Mouse (Mus musculus) heart, embryonic 13.5 days (tissue): ENCODE results near the gene Tardbp. TPM values are rescaled to one million over a fixed set of nuclear protein-coding genes. Genes with fewer than 3 reads are reported as not detected.

Source experiments
- ATAC-seq: fragments of 200-750 bp; cut with Nextera tagmentation; 2 replicates; pipeline ENCODE4 v1.8.0; 2017; ENCODE audit warnings: moderate TSS enrichment; ENCODE audit not compliant: insufficient number of reproducible peaks, low FRiP score, low TSS enrichment; ENCODE audit errors: extremely low read depth
- H3K27ac ChIP-seq: fragments of 300-500 bp; sonication (generic); replicated peaks from 2 replicates; pipeline ENCODE4 v1.5.1; 2015; ENCODE audit warnings: moderate library complexity, mild to moderate bottlenecking, inconsistent platforms
- H3K27me3 ChIP-seq: fragments of 300-500 bp; sonication (generic); replicated peaks from 2 replicates; pipeline ENCODE4 v1.6.1; 2015; ENCODE audit warnings: mild to moderate bottlenecking, inconsistent platforms
- H3K36me3 ChIP-seq: fragments of 300-500 bp; sonication (generic); 2 replicates; pipeline ENCODE4 v1.6.1; 2015; ENCODE audit warnings: mild to moderate bottlenecking, inconsistent platforms
- H3K4me1 ChIP-seq: fragments of 300-500 bp; sonication (generic); 2 replicates; pipeline ENCODE4 v1.6.1; 2015; ENCODE audit warnings: inconsistent platforms
- H3K4me2 ChIP-seq: fragments of 300-500 bp; sonication (generic); 2 replicates; pipeline ENCODE4 v1.6.1; 2015; ENCODE audit warnings: inconsistent platforms, mild to moderate bottlenecking, moderate library complexity
- H3K4me3 ChIP-seq: fragments of 300-500 bp; sonication (generic); 2 replicates; pipeline ENCODE4 v1.5.1; 2015; ENCODE audit warnings: moderate library complexity, mild to moderate bottlenecking, inconsistent platforms
- H3K9ac ChIP-seq: fragments of 300-500 bp; sonication (generic); 2 replicates; pipeline ENCODE4 v1.6.1; 2015; ENCODE audit warnings: inconsistent platforms, mild to moderate bottlenecking, moderate library complexity
- H3K9me3 ChIP-seq: fragments of 300-500 bp; sonication (generic); 2 replicates; pipeline ENCODE4 v1.6.1; 2016; ENCODE audit warnings: inconsistent platforms
- WGBS: fragments of 180-500 bp; shearing (Covaris S2); methylation state at CpG from one replicate; pipeline ENCODE4 v1.1.7; 2015; ENCODE audit warnings: mixed read lengths; 5-methylcytosine and 5-hydroxymethylcytosine counted together
- polyA plus RNA-seq: library from polyadenylated mRNA; unstranded; fragments of >200 nt; fragmentation: Nextera tagmentation; extraction: Ambion mirVana; gene quantifications from 2 replicates; pipeline ENCODE4 v1.2.1, GENCODE M21; 2015

The Tardbp gene
- polyA plus RNA-seq, 1 experiment from 2014 or later: 170 TPM

DNA sequence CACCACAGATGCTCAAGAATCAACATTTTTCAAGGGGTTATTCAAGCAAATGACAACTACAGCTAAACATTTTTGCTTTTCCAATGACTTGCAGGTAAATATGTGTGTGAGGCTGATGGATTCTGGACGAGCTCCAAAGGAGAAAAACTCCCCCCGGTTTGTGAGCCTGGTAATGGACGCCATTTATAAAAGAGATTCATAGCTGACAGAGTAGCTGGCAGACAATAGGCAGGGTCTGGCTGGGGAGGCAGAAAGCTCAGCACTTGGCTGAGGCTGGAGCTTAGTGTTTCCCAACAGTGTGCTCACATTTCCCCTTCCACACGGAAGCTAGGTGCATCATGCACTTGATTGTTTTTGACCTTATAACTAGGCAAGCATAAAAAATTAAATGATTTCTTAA is 14.3 kb downstream of the Tardbp start:
- Histone ChIP-seq H3K4me2 (no peak overlapping the region), H3K9me3 (no peaks in the 10 kb centered on the region), H3K27ac (no peak overlapping the region), H3K4me3 (no peak overlapping the region), H3K4me1 (peaks cover 24% of the 10 kb centered on the region), H3K36me3 (peaks cover 77% of the 10 kb centered on the region), H3K27me3 (no peaks in the 10 kb centered on the region), H3K9ac (no peak overlapping the region)
- no peak for ATAC-seq
- WGBS: 62% methylated on average over 4 of the region's 4 CpGs

DNA sequence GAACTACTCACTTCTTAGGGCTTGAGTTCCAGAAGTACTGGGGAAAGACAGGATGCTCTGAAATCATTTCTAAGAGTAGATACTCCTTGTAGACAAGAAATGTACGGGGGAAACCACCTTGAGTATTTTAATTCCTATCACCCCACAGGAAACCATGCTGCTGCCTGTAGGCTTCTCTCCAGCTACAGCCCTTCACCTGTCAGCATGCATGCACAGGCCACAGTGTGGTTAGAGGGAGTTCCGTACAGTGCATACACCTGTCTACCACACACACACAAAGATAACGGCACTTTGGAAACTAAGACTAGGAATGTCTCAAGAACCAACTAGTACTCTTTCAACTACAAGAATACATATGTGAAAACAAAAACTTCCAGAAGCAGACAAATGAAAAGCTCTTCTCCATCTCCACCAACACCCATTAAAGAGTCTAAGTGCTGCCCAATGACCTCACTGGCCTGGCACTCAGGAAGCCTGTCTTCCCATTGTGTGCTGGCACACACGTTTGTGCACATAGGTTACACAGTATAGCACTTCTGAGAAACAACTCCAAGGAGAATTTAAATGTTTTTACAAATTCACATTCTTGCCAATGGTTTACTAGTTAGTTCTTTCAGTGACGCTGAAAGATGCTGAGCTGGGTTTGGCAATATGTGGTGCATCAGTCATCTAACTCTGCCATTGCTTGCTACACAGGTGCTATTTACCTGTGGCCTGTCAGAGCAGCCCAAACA is 16.0 kb downstream of the Tardbp start:
- Histone ChIP-seq H3K4me3 (no peak overlapping the region), H3K4me1 (peaks cover 24% of the 10 kb centered on the region), H3K9me3 (no peaks in the 10 kb centered on the region), H3K36me3 (peaks cover 64% of the 10 kb centered on the region), H3K4me2 (no peak overlapping the region), H3K9ac (0 out of 2 replicates have a peak overlapping the region, but pooled peaks have one; percentile 10), H3K27me3 (no peaks in the 10 kb centered on the region), H3K27ac (peak overlapping the region; percentile 12; the same call in 1 of the 2 replicates)
- 57% methylated on average over 5 of the region's 5 CpGs for WGBS
- ATAC-seq: no peak

DNA sequence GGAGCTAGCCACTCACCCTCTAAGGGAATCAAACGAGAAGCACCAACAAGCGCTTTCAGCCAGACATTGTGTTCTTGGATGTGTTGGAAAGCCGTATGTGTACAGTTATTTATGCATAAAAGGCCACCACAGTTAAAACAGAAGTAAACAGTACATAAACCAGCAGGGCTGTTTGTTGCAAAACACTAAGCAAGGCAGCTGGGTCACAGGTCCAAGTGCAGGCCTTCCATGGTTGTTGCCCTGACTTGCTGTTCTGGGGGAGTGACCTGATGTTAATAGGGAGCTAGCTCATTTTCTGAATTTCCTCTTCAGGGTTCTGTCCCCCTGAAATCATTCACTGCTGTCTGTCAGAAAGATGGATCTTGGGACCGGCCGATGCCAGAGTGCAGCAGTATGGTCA is 17.0 kb downstream of the Tardbp start:
- peaks cover 54% of the 10 kb centered on the region for H3K36me3 ChIP-seq
- WGBS: 83% methylated on average over 5 of the region's 5 CpGs
- ATAC-seq: no peak
- H3K4me3 ChIP-seq: no peak overlapping the region
- H3K4me1 ChIP-seq: peaks cover 24% of the 10 kb centered on the region
- no peak overlapping the region for H3K27ac ChIP-seq
- no peaks in the 10 kb centered on the region for H3K27me3 ChIP-seq
- no peak overlapping the region for H3K4me2 ChIP-seq
- H3K9ac ChIP-seq: no peak overlapping the region
- H3K9me3 ChIP-seq: no peaks in the 10 kb centered on the region

DNA sequence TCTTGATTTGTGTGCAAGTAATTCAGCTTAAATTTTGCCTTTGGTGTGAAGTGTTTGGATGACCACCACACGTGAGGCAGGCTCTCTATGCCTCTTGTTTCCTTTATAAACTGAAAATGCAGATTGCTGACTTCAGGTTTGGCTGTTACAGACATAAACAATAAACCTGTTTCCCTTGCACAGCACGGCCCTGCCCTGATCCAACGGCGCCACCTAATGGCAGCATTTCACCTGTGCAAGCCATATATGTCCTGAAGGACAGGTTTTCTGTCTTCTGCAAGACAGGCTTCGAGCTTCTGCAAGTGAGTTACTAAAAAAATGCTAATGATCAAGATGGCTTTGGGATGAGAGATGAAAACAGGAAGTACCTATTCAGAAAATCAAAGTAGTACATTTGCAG is 19.1 kb downstream of the Tardbp start:
- peaks cover 24% of the 10 kb centered on the region for H3K4me1 ChIP-seq
- peak overlapping the region; percentile 68 for H3K27ac ChIP-seq
- no peak overlapping the region for H3K4me2 ChIP-seq
- ATAC-seq: no peak
- no peaks in the 10 kb centered on the region for H3K9me3 ChIP-seq
- no peak overlapping the region for H3K4me3 ChIP-seq
- H3K9ac ChIP-seq: 0 out of 2 replicates have a peak overlapping the region, but pooled peaks have one; percentile 52
- peaks cover 36% of the 10 kb centered on the region for H3K36me3 ChIP-seq
- H3K27me3 ChIP-seq: no peaks in the 10 kb centered on the region
- WGBS: 23% methylated on average over 5 of the region's 5 CpGs

DNA sequence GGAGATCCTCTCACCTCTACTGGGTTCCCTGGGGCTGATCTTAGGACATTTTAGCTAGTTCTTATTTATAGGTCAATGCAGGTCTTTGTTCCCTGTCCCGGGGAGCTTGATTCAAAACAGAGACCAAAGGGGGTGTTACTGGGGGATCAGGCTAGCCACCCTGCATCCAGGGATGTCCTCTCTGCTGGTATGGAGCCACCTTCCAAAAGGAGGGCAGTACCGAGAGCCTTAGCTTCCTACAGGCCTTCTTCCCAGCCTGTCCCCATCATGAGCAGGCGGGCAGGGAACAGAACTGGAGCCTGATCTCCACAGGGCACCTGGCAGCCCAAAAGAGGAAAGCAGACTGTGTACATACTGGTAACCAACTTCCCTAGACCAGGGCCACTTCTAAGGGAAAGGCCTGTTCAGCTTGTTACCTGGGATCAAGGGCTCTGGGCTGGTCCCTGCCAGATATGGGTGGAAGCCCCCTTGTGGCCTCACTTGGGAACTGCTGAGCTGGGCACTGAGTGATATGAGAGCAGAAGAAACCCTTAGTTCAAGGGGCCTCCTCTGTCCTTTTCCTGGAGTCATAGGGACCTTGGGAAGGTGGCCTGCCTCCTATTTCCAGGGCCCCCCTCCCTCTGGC is 22.2 kb downstream of the Tardbp start:
- no peak overlapping the region for H3K4me3 ChIP-seq
- 89% methylated on average over 3 of the region's 3 CpGs for WGBS
- ATAC-seq: no peak

DNA sequence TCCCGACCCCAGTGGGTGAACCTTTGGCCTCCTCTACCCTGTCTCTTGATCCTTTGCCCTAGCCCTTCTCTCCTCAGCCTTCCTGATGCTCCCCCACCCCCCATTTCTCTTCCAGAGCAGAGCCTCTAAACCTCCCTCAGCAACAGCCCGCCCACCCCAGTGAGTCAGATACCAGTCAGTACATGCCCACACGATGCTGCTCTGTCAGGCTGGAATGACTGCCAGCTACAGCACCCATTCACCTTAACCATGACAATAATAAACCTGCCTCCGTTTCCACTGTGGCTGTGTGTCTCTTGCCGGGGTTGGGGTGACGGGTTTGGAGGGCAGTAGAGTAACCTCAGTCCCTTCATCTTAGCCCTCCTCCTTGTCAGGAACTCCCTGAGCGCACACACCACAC is 22.7 kb downstream of the Tardbp start:
- H3K27ac ChIP-seq: no peak overlapping the region
- no peaks in the 10 kb centered on the region for H3K27me3 ChIP-seq
- H3K9ac ChIP-seq: no peak overlapping the region
- H3K4me2 ChIP-seq: no peak overlapping the region
- ATAC-seq: no peak
- H3K4me1 ChIP-seq: peaks cover 13% of the 10 kb centered on the region
- 0 out of 2 replicates have a peak, but pooled peaks cover 1% of the 10 kb centered on the region for H3K9me3 ChIP-seq
- peaks cover 9% of the 10 kb centered on the region for H3K36me3 ChIP-seq
- no peak overlapping the region for H3K4me3 ChIP-seq
- 66% methylated on average over 7 of the region's 7 CpGs for whole genome bisulfite sequencing

More for the DNA sequence above, 22.2 kb downstream of the Tardbp start:
- H3K9ac ChIP-seq: no peak overlapping the region
- no peaks in the 10 kb centered on the region for H3K9me3 ChIP-seq
- H3K27me3 ChIP-seq: no peaks in the 10 kb centered on the region
- H3K4me2 ChIP-seq: no peak overlapping the region
- H3K4me1 ChIP-seq: peaks cover 14% of the 10 kb centered on the region
- peaks cover 7% of the 10 kb centered on the region for H3K36me3 ChIP-seq
- no peak overlapping the region for H3K27ac ChIP-seq

DNA sequence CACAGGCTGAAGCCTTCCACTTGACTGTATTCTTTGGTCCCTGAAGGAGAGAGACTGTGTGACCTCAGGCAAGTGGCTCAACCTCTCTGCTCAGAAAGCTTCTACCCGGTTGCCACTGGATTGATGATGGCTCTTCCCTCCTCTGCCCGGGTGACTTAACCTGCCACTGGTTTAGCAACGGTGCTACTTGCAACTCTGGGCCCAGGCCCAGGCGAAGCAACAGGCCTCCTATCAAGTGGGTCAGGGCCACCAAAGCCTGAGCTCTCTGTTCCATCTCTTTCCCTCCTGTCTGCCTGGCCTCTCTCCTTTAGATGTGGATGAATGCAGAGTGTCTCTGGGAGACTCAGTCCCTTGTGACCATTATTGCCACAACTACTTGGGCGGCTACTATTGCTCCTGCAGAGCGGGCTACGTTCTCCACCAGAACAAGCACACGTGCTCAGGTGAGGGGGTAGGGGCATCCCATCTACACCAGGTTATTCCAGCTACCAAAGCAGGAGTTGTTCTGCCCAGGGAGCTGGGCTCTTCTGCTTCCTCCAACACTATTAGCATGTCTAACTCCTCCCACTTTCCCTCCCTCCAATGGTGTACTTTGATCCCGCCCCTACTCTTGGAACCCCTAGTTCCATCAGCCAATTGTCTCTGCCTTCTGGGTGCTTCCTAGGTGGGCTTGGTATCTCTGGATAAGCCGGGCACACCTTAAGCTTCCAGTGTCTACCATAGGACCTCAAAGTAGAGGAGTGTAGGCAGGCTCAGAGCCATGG is 23.3 kb downstream of the Tardbp start:
- H3K4me1 ChIP-seq: peaks cover 8% of the 10 kb centered on the region
- H3K27ac ChIP-seq: no peak overlapping the region
- no peak overlapping the region for H3K4me2 ChIP-seq
- no peak overlapping the region for H3K9ac ChIP-seq
- WGBS: 64% methylated on average over 10 of the region's 10 CpGs
- peaks cover 7% of the 10 kb centered on the region; the same call in 1 of the 2 replicates for H3K9me3 ChIP-seq
- H3K4me3 ChIP-seq: no peak overlapping the region
- ATAC-seq: no peak
- peaks cover 15% of the 10 kb centered on the region for H3K36me3 ChIP-seq
- H3K27me3 ChIP-seq: no peaks in the 10 kb centered on the region

DNA sequence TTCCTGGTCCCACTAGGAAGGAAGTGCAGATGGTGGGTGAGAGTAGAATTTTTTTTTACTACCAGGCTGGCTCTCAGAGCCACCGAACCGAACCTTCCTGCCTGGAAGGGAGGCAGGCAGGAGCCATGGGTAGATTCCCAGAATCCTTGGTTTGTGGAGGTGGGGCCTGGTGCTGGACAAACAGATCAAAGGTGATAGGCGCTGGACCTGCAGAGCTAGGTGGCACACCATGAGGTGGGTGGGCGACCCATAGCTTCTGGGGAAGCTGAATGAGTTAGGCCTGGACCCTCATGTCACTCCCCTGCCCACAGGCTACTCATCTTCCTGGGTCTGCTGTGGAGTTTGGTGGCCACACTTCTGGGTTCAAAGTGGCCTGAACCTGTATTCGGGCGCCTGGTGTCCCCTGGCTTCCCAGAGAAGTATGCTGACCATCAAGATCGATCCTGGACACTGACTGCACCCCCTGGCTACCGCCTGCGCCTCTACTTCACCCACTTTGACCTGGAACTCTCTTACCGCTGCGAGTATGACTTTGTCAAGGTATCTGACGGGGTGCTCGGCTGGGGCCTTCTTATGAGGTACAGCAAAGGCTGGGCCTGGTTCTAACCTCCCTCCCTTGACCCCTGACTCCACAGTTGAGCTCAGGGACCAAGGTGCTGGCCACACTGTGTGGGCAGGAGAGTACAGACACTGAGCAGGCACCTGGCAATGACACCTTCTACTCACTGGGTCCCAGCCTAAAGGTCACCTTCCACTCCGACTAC is 24.3 kb downstream of the Tardbp start, which contains the start of gene Masp2:
Masp2 (plus strand) TSS at position 198 of the 764 bp plus-strand sequence.
- Histone ChIP-seq H3K4me3 (no peak within 1 kb of the TSS), H3K36me3 (peaks cover 25% of the 10 kb centered on the region), H3K4me1 (no peaks in the 10 kb centered on the region), H3K27ac (no peak within 1 kb of the TSS), H3K27me3 (no peaks in the 10 kb centered on the region), H3K4me2 (no peak within 1 kb of the TSS), H3K9ac (no peak within 1 kb of the TSS), H3K9me3 (peaks cover 11% of the 10 kb centered on the region; the same call in 1 of the 2 replicates)
- ATAC-seq: 0 out of 2 replicates have a peak, but pooled peaks have one; percentile 27
- WGBS: 79% methylated on average over 14 of the region's 14 CpGs

DNA sequence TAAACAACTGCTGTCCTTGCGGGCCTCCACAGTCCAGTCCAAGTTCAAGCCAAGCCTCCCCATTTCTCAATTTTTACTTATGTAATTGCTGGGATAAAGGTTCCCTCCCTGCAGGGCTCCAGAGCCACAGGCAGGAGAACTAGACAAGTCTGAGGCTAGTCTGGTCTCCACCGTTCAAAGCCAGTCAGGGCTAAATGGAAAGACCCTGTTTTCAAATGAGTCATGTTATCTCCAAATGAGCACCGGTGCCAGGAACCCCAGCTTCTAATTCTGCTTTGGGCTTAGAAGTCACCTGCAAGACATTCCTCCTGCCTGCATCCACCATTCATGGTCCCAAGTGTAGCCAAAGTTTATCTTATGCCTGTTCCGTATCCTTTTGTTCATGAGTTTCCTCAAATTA is 24.9 kb downstream of the Tardbp start:
- H3K9ac ChIP-seq: no peak overlapping the region
- WGBS: 59% methylated on average over 4 of the region's 4 CpGs
- H3K9me3 ChIP-seq: peaks cover 11% of the 10 kb centered on the region; the same call in 1 of the 2 replicates
- no peak overlapping the region for H3K27ac ChIP-seq
- ATAC-seq: no peak
- H3K4me3 ChIP-seq: no peak overlapping the region
- peaks cover 27% of the 10 kb centered on the region for H3K36me3 ChIP-seq
- H3K27me3 ChIP-seq: no peaks in the 10 kb centered on the region
- H3K4me1 ChIP-seq: no peaks in the 10 kb centered on the region
- no peak overlapping the region for H3K4me2 ChIP-seq

DNA sequence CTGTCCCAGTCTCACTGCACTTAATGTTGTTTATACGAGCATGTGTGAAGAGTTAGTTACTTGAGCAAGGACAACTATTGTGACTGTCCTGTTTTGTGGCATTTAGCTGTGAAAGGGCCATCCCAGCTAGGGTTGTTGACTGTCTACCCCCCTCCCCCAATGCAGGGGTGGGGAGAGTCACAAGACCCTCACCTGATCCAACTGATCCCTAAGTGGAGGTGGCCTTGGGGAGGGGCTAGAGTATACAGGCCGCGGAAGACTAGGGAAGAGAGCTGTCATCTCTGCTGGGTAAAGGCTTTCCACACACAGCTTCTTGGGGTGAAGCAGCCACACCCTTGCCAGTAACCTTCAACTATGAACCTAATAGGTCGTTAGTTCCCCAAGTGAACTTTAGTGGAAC is 26.5 kb downstream of the Tardbp start:
- Histone ChIP-seq H3K27me3 (no peaks in the 10 kb centered on the region), H3K4me2 (no peak overlapping the region), H3K36me3 (peaks cover 43% of the 10 kb centered on the region), H3K9me3 (peaks cover 11% of the 10 kb centered on the region; the same call in 1 of the 2 replicates), H3K4me3 (no peak overlapping the region), H3K27ac (no peak overlapping the region), H3K4me1 (no peaks in the 10 kb centered on the region), H3K9ac (no peak overlapping the region)
- no peak for ATAC-seq
- WGBS: 75% methylated on average over 4 of the region's 4 CpGs
